8 mouse cellular contexts compared by ENCODE assay signal in the genomic region with DNA sequence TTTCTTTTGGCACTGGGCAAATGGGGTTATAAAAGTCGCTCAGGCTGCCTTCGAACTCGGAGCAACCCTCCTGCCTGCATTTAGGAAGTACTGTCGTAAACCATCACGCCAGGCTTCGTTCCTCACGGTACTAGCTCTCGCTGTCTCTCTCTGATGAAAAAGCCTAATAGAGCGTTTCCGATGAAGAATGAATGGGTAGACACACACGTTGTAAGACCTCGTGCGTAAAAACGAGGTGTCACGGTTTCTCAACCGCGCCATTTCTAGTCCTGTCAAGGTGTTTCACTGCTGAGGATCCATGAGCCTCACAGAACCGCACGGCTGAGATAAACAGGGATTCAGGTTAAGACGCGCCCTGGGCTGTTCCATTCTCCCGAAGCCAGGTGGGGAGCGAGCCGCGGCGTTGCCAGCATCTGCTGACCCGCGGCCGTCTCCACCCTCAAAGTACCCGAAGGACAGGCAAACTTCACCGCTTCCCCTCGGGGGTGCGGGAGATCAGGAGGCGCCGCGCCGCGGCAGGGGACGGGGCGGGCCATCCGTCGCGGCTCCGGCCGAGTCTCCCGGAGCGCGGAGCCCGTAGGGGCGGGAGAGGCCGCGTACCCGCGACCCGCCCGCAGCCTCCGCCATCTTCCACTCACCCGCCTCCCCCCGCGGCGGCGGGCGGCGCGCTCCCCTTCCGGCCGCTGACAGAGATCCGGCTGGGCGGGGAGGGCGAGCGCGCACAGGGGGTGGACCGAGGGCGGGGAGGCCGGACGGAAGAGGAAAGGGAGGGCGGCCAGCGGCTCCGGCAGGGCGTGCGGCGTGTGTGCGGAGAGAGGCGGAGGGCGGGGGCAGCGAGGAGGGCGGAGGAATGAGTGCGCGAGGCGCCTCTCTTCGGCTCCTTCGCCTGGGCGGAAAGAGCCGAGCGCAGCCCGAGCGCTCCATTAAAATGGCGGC. TPM values are rescaled to one million over a fixed set of nuclear protein-coding genes. Genes with fewer than 3 reads are reported as not detected.
DNase-seq lines count a peak whose midpoint lies in the region; ATAC-seq lines count a peak whose summit lies in the region.

No protein-coding gene starts in this region.

- ATAC-seq in intestine, embryonic 14.5 days (replicated peaks; ENCODE audit: low FRiP score, low TSS enrichment, low read depth) = peak; percentile 96

- peak overlapping the region; percentile 98 for H3K27ac ChIP-seq in intestine, embryonic 14.5 days (ENCODE audit: low read depth)

- intact Hi-C loops in gastrocnemius, postnatal 14 days (cut with DNase I; ENCODE audit: low total_unique reads) = no loop called here
- intact Hi-C loops in left cerebral cortex, postnatal 14 days (cut with DNase I) = no loop called here

- under 1% methylated on average over 63 of the region's 98 CpGs for WGBS in intestine, embryonic 14.5 days

- DNase-seq in adipocyte (ENCODE audit: low spot score) = peak; percentile 93
- peak; percentile 95 for DNase-seq in embryo, embryonic 10 days (ENCODE audit: low spot score)
- DNase-seq in gastrocnemius, postnatal 14 days = peak; percentile 99
- peak; percentile 95 for DNase-seq in intestine, embryonic 14.5 days (ENCODE audit: low spot score)
- DNase-seq in left cerebral cortex, postnatal 14 days (ENCODE audit: low spot score in 2 of 2) = peak; percentile 95 to 97
- DNase-seq in mesoderm, embryonic 11.5 days (ENCODE audit: low read depth, low spot score) = peak; percentile 96
- peak; percentile 95 for DNase-seq in right cerebral cortex, postnatal 36 days (ENCODE audit: low spot score in 2 of 2)
- DNase-seq in yolk sac, embryonic 10.5 days (ENCODE audit: low spot score) = peak; percentile 98

- peaks cover 7% of the 10 kb centered on the region; the same call in 1 of the 2 replicates for H3K4me1 ChIP-seq in intestine, embryonic 14.5 days (replicated peaks; ENCODE audit: control insufficient read depth, insufficient read depth, low read length)

- H3K9ac ChIP-seq in intestine, embryonic 14.5 days (ENCODE audit: low read length) = peak overlapping the region; percentile 95

- peak overlapping the region; percentile 54 for H3K4me2 ChIP-seq in intestine, embryonic 14.5 days (ENCODE audit: low read length)

- H3K36me3 ChIP-seq in intestine, embryonic 14.5 days (ENCODE audit: control insufficient read depth, insufficient read depth, low read length) = no peaks in the 10 kb centered on the region

- H3K4me3 ChIP-seq in intestine, embryonic 14.5 days (ENCODE audit: low read depth, low read length) = peak overlapping the region; percentile 82

- H3K9me3 ChIP-seq in intestine, embryonic 14.5 days (ENCODE audit: control insufficient read depth, low read length) = no peaks in the 10 kb centered on the region

- no peaks in the 10 kb centered on the region for H3K27me3 ChIP-seq in intestine, embryonic 14.5 days (replicated peaks; ENCODE audit: control insufficient read depth, insufficient read depth, low read length)

RNA-seq across cellular contexts. Expression of gene Usp34, which starts 0.8 kb away (rescaled TPM):
- total RNA-seq in gastrocnemius, postnatal 14 days (2021) = 10 to 100 TPM; 31.6 to 31.7 TPM
- polyA plus RNA-seq in intestine, embryonic 14.5 days (2014; fragmentation: Nextera tagmentation; extraction: Ambion mirVana) = 37.2 and 39.3 TPM in 2 replicates
- total RNA-seq in left cerebral cortex, postnatal 14 days (2021) = 100 to 1,000 TPM; 104 to 108 TPM

RNA-seq across cellular contexts. Expression of gene Xpo1, which starts 50.1 kb away (rescaled TPM):
- total RNA-seq in gastrocnemius, postnatal 14 days (2021) = 10 to 100 TPM; 24.7 to 34.2 TPM
- polyA plus RNA-seq in intestine, embryonic 14.5 days (2014; fragmentation: Nextera tagmentation; extraction: Ambion mirVana) = 115 and 116 TPM in 2 replicates
- total RNA-seq in left cerebral cortex, postnatal 14 days (2021) = 10 to 100 TPM; 66.8 to 67.1 TPM

Comparison
In these comparisons a context has a peak if more than half of its experiments do, and no peak if none do; other contexts are left out.
1. Peak in every context shown above with its lines: DNase-seq, ATAC-seq, H3K4me3 ChIP-seq and H3K27ac ChIP-seq.